Mouse (Mus musculus) large intestine, adult 2 months (tissue): ENCODE data around the gene Gm13698. TPM values are rescaled to one million over a fixed set of nuclear protein-coding genes. Genes with fewer than 3 reads are reported as not detected.
"Not testable (repeated sequence)": the region's sequence is repeated elsewhere in the genome, so short reads cannot be mapped to it uniquely, and the experiment has no call there.

Source experiments
- DNase-seq: peaks from one replicate; pipeline ENCODE4 v3.0.0-alpha.2; 2012; ENCODE audit warnings: low read depth, low spot score
- WGBS: fragments of 180-500 bp; shearing (Covaris S2); methylation state at CpG from one replicate; pipeline ENCODE4 v1.1.7; 2018; 5-methylcytosine and 5-hydroxymethylcytosine counted together
- polyA plus RNA-seq: library from polyadenylated mRNA; depleted of rRNA; stranded (reverse); fragments of >200 nt; gene quantifications from 2 replicates; pipeline ENCODE4 v1.2.3, GENCODE M21; 2012; rRNA removed

Gene Gm13698
- polyA plus RNA-seq: not detected in 2 replicates

GRCm38 (mm10) chr2:83955393-83955792, at the start of gene Gm13698:
Gene Gm13698, plus strand, starts transcription at chr2:83955693.
- no CpG with 5 or more reads among the region's 6 CpGs for WGBS
- not testable (repeated sequence) for DNase-seq

GRCm38 (mm10) chr2:83929478-83930088, 25.9 kb upstream of the Gm13698 start:
- no peak for DNase-seq
- WGBS: 68% methylated on average over 2 of the region's 2 CpGs

- no peak for DNase-seq
- WGBS: 3% methylated on average over 20 of the region's 20 CpGs
Measured at GRCm38 (mm10) chr2:83940931-83941361, 14.5 kb upstream of the Gm13698 start, which contains the start of gene Zswim2. Gene Zswim2, minus strand, starts transcription at chr2:83941228.

- DNase-seq: no peak
- WGBS: 31% methylated on average over 3 of the region's 3 CpGs
Measured at GRCm38 (mm10) chr2:83941378-83941777, 14.1 kb upstream of the Gm13698 start.

GRCm38 (mm10) chr2:83941792-83942191, 13.7 kb upstream of the Gm13698 start:
- DNase-seq: no peak
- WGBS: 76% methylated on average over 4 of the region's 4 CpGs

- WGBS: no CpG with 5 or more reads among the region's 6 CpGs
Measured at GRCm38 (mm10) chr2:83961203-83961602, 5.7 kb downstream of the Gm13698 start, which contains the start of gene Gm13693. Gene Gm13693, plus strand, starts transcription at chr2:83961503.

GRCm38 (mm10) chr2:83967013-83967412, 11.5 kb downstream of the Gm13698 start, which contains the start of gene Gm13695:
Gene Gm13695, plus strand, starts transcription at chr2:83967313.
- no CpG with 5 or more reads among the region's 6 CpGs for WGBS
- DNase-seq: not testable (repeated sequence)

More at GRCm38 (mm10) chr2:83961203-83961602, 5.7 kb downstream of the Gm13698 start, which contains the start of gene Gm13693:
- not testable (repeated sequence) for DNase-seq

- DNase-seq: not testable (repeated sequence)
- no CpG with 5 or more reads among the region's 6 CpGs for WGBS
Measured at GRCm38 (mm10) chr2:83972823-83973222, 17.3 kb downstream of the Gm13698 start, which contains the start of gene Gm13696. Gene Gm13696, plus strand, starts transcription at chr2:83973123.

- DNase-seq: not testable (repeated sequence)
- WGBS: no CpG with 5 or more reads among the region's 6 CpGs
Measured at GRCm38 (mm10) chr2:83978633-83979032, 23.1 kb downstream of the Gm13698 start, which contains the start of gene Gm13694. Gene Gm13694, plus strand, starts transcription at chr2:83978933.

- not testable (repeated sequence) for DNase-seq
- WGBS: no CpG with 5 or more reads among the region's 6 CpGs
Measured at GRCm38 (mm10) chr2:83984443-83984842, 28.9 kb downstream of the Gm13698 start, which contains the start of gene Gm13697. Gene Gm13697, plus strand, starts transcription at chr2:83984743.

GRCm38 (mm10) chr2:83990253-83990652, 34.8 kb downstream of the Gm13698 start, which contains the start of gene Gm13691:
Gene Gm13691, plus strand, starts transcription at chr2:83990553.
- WGBS: no CpG with 5 or more reads among the region's 6 CpGs
- DNase-seq: not testable (repeated sequence)

- 38% methylated on average over 8 of the region's 9 CpGs for WGBS
- not testable (repeated sequence) for DNase-seq
Measured at GRCm38 (mm10) chr2:83993639-83994255, 38.3 kb downstream of the Gm13698 start.

- not testable (repeated sequence) for DNase-seq
- WGBS: 64% methylated on average over 2 of the region's 3 CpGs
Measured at GRCm38 (mm10) chr2:83994526-83994925, 39.0 kb downstream of the Gm13698 start.

Other genes starting within 250 kb of the Gm13698 start
- gene Itgav, start 231.3 kb upstream of the Gm13698 start, polyA plus RNA-seq: 8.5 and 18.2 TPM in 2 replicates
- 0.41 and 0.52 TPM in 2 replicates for gene Fam171b, start 143.1 kb upstream of the Gm13698 start, polyA plus RNA-seq
- gene Zswim2, start 14.5 kb upstream of the Gm13698 start, polyA plus RNA-seq: not detected in 2 replicates
- gene Gm13693, start 5.8 kb downstream of the Gm13698 start, polyA plus RNA-seq: not detected in 2 replicates
- gene Gm13695, start 11.6 kb downstream of the Gm13698 start, polyA plus RNA-seq: not detected in 2 replicates
- not detected in 2 replicates for gene Gm13696, start 17.4 kb downstream of the Gm13698 start, polyA plus RNA-seq
- gene Gm13694, start 23.2 kb downstream of the Gm13698 start, polyA plus RNA-seq: not detected in 2 replicates
- not detected in 2 replicates for gene Gm13697, start 29.1 kb downstream of the Gm13698 start, polyA plus RNA-seq
- gene Gm13691, start 34.9 kb downstream of the Gm13698 start, polyA plus RNA-seq: not detected in 2 replicates